Mouse (Mus musculus): ENCODE measurements at regions not wholly inside any gene's neighbourhood (a gene's known extent, or its start where the extent isn't known, plus 50 kb on each side); places are given as distances from the start of the nearest gene placed in this dataset.

DNA sequence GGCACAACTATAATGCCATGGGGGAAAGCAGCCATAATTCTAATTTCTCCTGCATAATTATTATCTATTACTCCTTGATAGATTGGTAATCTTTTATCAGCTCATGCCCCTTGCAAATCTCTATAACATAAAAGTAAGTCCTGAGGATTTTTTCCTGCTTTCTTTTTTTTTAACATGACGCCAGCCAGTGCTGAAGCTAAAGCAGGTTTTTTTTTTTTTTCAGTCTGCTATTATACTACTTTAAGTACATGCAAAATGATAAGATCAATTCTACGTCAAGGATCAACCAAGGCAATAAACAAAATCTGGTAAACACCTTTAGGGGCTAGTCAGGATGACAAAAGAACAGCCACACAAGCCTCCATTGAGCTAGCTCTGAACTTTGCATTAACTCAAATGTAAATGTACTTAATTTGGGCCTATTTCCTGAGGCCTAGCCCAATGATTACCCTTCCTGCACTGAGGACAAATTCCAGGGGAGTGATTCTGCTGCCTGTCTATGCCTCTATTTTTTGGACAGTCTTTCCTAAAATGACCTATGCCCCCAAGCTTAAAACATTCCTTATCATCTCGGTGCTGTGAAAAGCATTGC, 434.8 kb downstream of the 1810013L24Rik start:
- DNase-seq, result no peak

DNA sequence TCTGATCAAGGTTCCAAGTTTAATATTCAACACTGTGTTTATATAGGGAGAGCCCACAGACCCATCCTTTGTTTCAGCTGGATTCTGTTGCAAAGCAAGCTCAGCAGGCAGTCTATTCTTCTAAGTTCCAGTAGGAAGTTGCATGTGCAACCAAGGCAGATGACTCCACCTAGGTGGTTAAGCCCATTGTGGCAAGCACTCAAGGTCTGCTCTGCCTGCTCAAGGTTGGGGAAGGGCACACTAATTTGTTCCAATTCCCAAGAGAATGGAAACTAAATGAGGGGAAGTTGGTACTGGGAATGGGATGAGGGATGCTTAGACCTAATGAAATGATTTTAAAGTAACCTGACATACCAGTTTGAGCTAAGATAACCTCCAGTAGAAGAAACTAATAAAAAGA, 437.3 kb downstream of the 1810013L24Rik start:
- no peak for DNase-seq

DNA sequence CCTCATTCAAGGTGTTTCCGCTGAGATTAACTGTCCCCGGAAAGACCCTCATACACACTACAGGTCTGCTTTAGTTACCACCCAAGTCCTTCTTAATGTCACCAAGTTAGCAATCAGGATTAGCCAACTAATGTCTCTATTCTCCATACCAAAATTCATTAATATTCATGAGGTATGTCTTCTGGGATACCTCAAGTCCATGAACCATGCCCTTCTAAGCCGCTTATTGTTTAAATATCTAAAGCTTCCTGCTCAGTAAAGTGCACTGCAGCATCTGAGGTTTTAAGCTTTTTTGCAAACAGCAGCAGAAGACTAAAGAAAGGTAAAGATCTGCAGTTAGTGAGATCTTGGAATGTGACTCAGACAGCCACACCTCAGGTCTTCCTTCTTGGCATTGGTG, 440.2 kb downstream of the 1810013L24Rik start:
- DNase-seq, result no peak

DNA sequence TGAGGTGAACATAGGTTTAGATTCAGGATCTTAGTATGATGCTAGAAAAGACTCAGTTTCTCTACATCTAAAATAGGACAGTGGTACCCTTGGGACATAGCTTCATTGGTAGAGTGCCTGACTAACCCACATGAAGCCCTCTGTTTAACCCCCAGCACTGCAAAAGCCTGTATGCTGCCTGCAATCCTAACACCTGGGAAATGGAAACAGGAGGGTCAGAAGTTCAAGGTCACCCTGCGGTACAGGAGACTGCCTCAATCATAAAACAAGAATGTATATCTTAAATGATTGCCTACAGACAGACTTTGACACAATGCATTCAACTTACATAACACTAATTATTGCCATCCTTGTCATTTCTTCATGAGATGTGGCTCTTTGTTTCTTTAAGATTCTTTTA, 440.8 kb downstream of the 1810013L24Rik start:
- DNase-seq, result no peak

DNA sequence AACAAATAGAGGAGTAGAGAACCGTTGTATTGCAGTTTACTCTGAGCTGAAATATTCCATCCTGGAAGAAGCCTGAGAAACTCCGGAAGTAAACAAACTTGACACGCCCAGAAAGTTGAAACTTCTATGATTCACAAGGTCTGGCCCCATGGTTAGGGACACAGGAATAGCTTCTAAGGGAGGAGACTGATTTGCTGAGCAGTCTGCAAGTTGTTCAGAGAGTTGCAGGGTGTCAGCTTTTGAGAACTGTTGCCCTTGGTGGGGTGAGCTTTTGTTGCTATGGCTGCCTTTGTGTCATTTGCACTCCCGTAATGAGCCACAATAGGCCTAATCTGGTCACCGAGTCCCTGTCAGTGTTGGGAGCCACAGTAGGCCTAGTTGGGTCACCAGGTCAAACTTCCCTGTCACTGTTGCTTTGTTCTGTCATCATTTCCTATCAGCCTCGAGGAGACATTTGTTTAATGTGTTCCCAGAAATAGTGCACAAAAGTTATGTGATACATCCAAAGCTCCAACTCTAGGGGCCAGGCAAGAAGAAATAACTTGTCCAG, 443.9 kb downstream of the 1810013L24Rik start:
- no peak for DNase-seq

DNA sequence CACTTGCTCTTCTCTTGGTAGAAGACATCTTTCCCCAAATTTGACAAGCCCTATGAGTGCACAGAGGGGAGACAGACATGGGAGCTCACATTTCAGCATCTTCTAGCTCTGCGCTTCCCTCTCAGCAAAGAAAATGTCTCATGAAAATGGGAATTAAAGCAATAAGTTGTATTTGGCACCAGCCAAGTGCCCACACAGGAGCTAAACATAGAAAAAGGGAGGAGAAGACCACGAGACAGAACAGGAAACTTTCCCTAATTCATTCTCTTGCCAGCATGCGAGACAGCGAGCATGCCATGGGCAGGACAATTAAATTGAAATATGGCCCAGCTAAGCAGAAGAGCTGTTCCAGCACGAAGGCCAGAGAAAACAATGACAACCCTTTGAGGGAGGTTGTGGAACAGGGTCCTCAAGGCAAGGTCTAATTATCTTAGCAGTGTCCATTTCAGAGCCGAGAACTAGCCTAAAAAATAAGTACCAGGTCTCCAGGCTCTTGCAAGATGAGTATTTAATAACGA, 444.7 kb downstream of the 1810013L24Rik start:
- DNase-seq, result no peak

DNA sequence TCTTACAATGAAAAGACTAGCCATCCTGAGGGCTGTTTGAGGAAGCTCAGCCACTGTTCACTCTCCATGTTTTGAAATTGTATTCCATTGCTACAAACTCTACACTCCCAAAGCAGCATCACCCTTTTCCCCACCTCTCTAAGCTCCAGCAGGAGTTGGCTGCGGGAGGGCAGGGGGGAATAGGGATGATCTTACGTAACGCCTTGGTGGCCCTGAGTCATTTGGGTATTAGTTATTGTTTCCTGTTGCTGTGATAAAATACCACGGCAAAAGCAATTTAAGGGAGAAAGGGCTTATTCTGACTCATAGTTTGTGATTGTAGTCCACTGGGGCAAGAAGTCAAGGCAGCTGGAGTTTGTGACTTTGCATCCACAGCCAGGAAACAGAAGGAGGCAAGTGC, 445.5 kb downstream of the 1810013L24Rik start:
- no peak for DNase-seq

DNA sequence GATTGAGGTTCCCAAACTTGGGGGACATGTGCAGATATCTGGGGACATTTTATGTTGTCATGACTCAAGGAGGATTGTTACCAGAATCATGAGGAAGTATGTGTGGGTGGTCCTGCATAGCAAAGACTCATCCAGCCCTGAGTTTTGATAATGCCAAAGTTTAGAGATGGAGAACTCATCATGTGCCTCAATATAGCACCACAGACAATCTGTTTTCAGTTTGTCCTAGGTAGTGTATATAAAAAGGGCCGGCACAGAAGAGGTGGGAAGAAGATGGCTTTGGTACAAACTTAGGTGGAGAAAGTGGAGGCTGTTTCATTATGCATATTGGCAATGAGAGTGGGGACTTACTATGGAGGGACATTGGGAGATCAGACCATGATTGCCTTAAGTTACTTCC, 447.2 kb downstream of the 1810013L24Rik start:
- no peak for DNase-seq

DNA sequence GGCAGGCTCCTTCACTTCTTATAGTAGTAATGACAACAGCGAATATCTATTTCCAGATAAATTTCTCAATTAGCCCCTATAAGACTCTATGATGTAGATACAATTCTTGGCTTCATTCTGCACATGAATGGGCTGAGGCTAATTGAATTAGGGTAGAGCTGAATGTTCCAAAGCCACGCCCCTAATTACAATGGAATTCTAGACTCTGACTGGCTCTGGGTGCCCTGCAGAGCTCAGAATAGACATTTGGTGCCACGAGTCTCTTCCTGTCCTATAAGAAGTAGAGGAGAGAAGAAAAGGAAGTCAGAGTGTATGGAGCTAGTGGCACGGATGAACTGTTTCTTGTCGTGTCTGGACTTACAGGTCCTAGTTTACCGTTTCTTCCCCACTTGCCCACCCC, 449.8 kb downstream of the 1810013L24Rik start:
- DNase-seq, result no peak

DNA sequence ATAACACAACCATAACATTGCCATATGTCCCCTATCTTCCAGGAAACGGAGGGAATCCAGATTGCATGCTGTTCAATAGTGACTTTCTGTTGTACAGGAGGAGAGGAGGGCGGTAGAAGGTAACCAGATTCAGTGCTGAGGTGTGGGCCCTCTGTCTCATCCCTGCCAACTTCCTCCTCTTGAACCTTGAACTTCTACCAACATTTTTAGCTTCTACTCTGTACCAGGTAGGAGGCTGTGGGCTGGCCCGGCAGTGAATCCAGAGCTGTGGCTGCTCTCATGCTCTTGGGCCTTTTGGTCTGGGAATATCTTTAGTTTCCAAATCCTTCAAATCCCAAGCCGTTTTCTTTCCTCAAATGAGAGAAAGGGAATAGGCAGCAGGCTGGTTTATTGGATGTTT, 450.5 kb downstream of the 1810013L24Rik start:
- no peak for DNase-seq

DNA sequence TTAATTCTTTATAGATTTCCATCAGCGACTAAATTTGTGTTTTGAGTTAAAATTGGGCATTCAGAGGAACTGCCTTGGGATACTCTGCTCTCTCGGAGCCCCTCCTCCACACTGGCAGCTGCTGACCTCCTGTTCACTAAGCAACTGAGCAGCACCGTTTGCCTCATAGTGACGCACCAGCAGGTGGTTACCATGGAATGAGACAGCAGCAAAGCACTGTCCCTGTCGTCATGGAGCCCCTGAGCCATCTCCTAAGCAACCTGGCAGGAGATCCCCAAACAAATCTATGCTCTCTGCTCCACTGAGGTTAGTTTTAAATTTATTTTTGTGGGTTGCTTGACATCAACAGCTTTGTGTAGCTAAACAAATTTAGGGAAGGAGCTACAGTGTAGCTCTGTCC, 451.0 kb downstream of the 1810013L24Rik start:
- no peak for DNase-seq

DNA sequence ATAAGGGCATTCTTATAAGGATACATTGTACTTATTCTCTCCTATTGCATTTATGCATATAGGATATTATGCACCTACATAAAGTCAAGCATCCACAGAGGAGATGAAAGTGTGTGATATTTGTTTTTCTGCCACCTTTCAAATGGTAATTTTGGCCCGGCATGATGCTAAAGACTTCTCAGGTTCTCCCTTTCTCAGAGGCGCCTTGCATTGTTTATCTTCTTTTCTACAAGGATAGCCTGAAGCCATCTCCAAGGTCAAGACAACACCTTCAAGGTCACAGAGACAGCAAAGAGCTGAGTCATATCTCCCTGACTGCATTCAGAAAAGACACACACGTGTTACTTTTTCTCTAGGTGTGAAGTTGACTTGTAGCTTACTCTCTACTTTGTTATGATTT, 454.5 kb downstream of the 1810013L24Rik start:
- DNase-seq, result no peak

DNA sequence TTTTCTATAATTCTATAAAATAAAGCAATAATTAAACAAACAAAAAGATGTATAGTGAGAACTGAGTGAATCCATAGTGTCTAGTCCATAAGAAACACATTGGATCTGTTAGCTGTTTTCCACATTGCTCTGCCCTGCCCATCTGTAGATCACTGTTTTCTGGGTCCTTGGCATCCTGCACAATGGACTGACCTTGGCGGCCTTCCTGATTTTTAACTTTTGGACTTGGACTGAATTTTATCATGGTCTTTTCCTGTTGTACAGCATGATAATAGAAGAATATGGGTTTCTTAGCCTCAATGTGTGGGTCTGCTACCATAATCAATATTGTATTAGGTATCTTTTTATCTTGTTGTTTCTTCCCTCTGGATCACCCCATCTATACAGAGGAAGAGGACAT, 456.0 kb downstream of the 1810013L24Rik start:
- no peak for DNase-seq

DNA sequence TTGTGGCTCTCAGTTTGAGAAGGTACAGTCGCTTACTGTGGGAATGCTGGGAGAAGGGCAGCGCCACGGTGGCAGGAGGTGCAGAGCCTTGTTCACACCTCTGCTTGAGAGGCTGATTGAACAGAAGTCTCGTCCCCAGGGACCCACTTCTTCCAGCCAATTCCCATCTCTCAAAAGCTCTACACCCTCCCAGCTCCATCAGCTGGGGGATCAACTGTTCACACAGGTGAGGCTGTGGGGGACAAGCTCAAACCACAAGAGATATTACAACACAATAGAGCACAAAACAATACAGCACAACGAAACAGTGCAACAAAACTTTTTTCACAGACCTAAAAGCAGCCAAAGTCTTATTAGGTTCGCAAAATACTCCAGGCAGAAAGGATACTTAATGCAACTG, 457.7 kb downstream of the 1810013L24Rik start:
- no peak for DNase-seq

DNA sequence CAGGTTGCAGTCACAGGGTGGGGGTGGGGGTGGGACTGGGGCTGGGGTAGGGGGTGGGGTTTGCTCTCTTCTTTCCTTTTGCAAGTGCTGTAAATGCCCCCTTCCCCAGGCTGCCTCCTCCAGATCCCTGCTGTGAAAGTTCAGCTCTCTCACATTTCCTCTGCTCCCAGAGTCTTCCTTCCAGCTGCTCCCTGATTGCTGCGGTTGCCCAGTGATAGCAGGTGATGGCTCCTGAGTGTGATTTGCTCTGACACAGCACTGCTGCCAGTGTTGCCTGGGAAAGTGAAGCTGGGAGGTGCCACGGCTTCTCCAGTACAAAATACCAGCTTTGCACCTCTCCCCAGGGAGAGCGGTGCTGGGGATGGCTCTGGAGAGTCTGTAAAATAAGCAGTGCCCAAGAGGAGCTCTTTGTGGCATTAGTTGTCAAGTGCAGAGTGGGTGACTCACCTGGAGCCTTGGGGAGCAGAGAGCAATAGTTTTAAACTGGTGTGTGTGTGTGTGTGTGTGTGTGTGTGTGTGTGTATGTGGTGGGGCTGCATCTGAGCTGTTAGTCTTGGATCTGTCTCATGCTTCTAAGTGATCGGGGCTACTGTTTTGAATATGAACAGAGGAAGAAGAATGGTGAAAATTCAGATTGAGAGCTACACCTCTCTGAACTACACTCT, 461.6 kb downstream of the 1810013L24Rik start:
- DNase-seq, result no peak

DNA sequence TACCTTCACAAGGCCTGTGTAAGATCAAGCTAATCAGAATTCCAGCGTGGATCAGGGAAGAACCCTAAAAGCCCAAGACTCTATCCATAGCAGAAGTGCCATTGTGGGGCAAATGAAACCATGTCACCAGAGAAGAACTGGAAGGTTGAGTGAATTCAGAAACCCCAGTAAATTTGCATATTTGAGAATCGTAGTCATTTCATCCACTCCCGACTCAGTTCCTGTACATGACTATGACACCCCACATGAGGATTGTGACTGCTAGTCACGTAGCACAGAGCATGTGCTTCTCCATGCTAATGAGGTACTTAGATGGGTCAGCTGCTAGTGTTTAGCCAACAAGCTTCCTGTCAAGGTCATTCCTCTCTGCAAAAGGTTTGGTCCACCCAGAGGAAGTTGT, 473.2 kb downstream of the 1810013L24Rik start:
- no peak for DNase-seq

DNA sequence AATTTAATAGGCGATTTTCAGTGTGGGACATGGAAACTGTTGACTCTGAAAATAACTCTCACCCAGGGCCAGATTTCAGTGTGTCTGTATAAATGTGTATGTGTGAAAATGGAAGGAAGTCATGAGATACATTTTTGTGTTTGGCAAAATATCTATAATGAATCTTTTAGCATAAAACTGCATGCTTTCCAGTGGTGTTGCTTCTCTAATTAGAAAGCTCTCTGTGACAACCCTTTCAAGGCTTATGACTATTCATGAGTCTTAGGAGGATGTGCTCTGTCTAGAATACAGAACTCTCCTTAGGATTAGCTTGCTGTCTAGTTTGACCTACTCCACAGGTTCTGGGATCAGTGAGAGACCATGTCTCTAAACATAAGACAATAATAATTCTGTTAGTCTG, 474.2 kb downstream of the 1810013L24Rik start:
- no peak for DNase-seq

DNA sequence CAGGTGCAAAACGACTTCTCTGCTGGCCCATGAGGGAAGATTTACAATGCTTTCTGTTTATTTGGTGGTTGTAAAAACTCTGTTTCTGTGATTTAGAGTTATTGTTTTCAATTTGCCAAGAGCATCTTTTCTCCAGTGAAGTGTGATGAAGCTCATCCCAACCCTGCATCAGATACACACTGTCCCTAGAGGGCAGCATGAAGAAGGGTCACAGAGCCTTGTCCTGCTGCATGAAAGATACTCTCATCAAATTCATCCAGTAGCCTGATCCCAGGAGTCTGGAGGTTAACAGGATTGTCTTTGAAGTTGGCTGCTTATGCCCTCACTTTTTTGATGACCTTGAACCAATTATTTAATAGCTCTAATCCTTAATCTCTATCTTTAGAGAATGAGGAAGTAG, 480.8 kb downstream of the 1810013L24Rik start:
- DNase-seq, result no peak

DNA sequence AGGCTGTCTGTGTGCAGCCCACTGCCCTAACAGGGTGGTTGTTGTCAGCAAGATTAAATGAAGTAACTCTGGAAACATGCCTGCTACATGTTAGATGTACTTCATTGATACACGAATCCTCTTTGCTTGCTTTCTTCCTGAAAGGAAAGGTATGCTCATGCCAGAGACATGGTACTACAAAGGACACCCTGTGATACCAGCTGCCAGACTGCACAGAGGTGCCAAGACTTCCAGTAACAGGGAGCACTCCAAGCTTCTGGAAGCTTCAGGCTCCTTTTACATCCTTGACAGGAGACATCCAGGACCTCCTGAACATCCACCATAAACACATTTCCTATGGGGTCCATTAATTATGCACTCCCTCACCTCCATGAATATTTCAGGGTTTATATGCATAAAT, 505.7 kb downstream of the 1810013L24Rik start:
- DNase-seq, result no peak

DNA sequence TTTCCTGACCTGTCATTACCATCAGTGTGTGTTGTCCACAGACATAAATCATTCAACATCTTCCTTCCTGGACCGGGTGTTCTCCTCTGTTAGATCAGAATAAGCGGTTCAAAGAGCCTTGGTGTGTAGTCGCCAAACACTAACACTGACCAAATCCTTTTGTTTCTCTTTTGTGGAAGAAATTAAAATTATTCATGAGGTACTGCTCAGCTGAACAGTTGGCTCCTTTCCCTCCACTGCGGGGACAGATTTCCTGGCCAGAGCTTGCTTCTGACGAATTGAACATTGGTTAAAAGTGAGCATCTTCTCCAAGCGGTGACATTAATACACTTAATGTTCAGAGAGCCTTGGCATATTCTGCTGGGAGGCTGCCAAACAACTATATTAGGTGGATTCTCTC, 506.2 kb downstream of the 1810013L24Rik start:
- DNase-seq, result no peak

DNA sequence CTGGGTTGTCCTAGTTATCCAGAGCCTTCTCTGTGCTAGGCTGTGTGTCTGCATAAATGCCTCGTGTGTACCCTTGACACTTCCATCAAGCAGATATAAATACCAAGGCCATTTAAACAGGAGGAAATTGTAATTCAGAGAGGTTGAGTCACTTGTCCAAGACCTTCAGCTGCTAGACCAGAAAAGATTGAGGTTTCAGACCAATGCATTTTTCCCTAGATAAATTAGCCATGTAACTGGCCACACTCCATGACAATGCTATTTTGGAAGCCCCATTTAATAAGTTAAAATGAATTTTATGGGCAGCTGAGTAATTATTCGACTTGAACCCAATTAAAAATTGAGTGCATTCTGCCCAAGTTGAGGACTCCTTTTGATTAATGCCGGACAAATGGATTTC, 509.6 kb downstream of the 1810013L24Rik start:
- DNase-seq, result no peak

DNA sequence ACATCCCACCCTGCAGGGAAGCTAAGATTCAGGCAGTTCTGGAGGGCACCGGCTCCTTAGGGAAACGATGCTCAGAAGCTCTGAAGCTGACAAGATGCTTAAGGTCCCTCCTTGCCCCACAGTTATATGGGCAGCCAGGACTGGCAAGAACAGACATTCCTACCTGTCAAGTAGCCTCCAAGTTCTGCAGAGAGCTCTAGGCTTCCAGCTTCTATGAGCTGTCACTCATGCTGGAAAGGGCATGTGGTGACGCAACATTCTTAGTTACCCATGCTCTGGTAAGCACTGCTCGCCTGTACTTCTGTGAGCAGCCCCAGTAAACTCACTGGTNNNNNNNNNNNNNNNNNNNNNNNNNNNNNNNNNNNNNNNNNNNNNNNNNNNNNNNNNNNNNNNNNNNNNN, 511.3 kb downstream of the 1810013L24Rik start:
- no peak for DNase-seq

DNA sequence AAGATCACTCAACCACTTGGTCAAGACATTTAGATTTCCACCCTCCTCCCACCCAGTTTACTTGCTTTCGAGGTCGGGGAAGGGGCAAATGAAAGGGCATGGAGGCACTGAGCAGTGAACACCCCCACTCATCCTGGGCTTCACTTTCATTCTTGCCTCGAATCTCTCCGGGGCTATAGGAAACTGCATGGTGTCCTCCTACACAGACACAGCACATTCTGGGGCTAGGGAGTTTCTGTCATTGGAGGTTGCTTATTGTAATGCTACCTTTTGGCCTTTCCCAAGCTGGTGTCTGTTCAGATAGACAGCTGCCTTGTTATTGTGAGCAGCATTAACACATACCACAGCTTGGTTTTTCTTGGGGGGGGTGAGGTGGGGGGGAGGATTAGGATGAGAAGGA, 523.9 kb downstream of the 1810013L24Rik start:
- DNase-seq, result no peak

DNA sequence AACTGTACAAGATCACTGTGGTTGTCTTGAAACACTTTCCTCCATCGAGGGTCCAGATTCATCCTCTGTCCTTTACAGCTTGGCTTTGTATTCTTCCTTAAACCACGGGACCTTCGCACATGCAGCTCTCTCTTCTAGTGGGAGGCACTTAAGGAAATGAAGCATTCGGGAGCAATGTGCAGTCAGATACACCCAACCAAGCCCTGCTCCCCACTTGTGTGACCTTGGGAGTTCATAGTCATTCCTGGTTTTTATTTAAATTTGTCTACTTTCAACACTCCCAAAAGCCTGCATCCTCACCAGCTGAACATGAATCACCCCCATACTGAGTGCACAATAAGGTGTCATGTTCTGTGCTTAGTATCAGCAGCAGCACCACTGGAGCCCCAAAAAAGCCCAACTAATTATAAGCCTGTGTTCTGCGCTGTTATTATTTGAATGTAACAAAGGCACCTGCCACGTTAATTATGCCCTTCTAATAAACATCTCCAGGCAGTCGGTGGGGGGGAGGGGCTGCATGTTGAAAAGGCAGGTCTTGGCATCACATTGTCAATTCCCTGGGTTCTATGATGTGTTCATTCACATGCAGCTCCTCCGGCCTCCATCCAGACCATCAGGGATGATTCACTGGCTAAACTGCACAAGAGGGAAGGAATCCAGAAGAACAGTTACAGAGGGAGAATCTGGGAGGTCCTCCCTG, 524.6 kb downstream of the 1810013L24Rik start:
- no peak for DNase-seq

Data from lung, postnatal 14 days (tissue).